Mouse (Mus musculus) intestine, embryonic 15.5 days (tissue): ENCODE measurements around the gene Cptp. TPM values are rescaled to one million over a fixed set of nuclear protein-coding genes. Genes with fewer than 3 reads are reported as not detected.

Source experiments
- ATAC-seq: fragments of 200-750 bp; cut with Nextera tagmentation; 2 replicates; pipeline ENCODE4 v1.8.0; 2017; ENCODE audit warnings: moderate TSS enrichment, moderate library complexity
- H3K27ac ChIP-seq: fragments of 300-500 bp; sonication (generic); 2 replicates; pipeline ENCODE4 v1.5.1; 2015; ENCODE audit warnings: mild to moderate bottlenecking, inconsistent platforms
- H3K27me3 ChIP-seq: fragments of 300-500 bp; sonication (generic); replicated peaks from 2 replicates; pipeline ENCODE4 v1.6.1; 2015; ENCODE audit warnings: inconsistent platforms
- H3K36me3 ChIP-seq: fragments of 300-500 bp; sonication (generic); 2 replicates; pipeline ENCODE4 v1.6.1; 2015; ENCODE audit warnings: inconsistent platforms
- H3K4me1 ChIP-seq: fragments of 300-500 bp; sonication (generic); replicated peaks from 2 replicates; pipeline ENCODE4 v1.6.1; 2015; ENCODE audit warnings: inconsistent platforms
- H3K4me2 ChIP-seq: fragments of 300-500 bp; sonication (generic); replicated peaks from 2 replicates; pipeline ENCODE4 v1.6.1; 2015; ENCODE audit warnings: mild to moderate bottlenecking, inconsistent platforms
- H3K4me3 ChIP-seq: fragments of 300-500 bp; sonication (generic); replicated peaks from 2 replicates; pipeline ENCODE4 v1.5.1; 2015; ENCODE audit warnings: inconsistent platforms
- H3K9ac ChIP-seq: fragments of 300-500 bp; sonication (generic); 2 replicates; pipeline ENCODE4 v1.6.1; 2015; ENCODE audit warnings: inconsistent platforms
- H3K9me3 ChIP-seq: fragments of 300-500 bp; sonication (generic); 2 replicates; pipeline ENCODE4 v1.6.1; 2016; ENCODE audit warnings: inconsistent platforms
- WGBS: fragments of 180-500 bp; shearing (Covaris S2); methylation state at CpG from one replicate; pipeline ENCODE4 v1.1.7; 2015; 5-methylcytosine and 5-hydroxymethylcytosine counted together
- polyA plus RNA-seq: library from polyadenylated mRNA; unstranded; fragments of >200 nt; fragmentation: Nextera tagmentation; extraction: Ambion mirVana; gene quantifications from 2 replicates; pipeline ENCODE4 v1.2.1, GENCODE M21; 2015

Cptp gene
- 20.3 and 20.6 TPM in 2 replicates for polyA plus RNA-seq

DNA sequence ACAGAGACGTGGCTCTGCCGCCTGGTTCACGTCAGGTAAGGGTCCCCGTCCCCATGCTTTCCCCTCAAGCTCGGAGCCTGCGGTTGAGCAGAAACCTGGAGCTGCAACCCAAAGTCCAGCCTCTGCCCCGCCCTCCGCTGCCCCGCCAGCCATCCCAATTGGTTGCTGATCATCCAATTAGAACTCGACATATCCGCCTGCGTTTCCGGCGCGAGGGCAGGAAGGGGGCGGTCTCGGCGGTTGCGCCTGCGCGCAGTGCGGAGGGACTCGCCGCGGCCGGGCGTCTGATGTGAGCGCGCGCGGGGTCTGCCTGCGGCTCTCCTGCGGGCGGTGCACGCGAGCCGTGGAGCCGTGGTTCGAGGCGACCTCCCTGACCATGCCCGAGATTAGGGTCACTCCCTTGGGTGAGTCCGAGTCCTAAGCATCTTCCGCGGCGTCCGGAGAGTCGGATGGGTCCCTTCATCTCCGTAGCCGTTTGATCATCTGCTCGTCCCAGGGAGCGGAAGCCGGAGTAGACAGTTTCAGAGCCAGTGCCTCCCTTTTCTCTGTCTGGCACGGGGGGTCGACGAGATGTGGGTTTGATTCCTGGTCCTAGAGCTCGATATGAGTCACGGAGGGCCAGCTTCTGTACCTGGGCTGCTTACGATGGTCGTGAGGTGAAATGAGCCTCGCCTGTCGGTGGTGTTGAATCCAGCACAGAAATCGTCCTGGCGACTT lies at the start of gene Cptp, which contains the start of gene Ints11:
TSS of gene Cptp (minus strand) at position 124 of the 717 bp plus-strand sequence.
TSS of gene Ints11 (plus strand) at position 230 of the 717 bp plus-strand sequence.
- Histone ChIP-seq H3K4me1 (peaks cover 13% of the 10 kb centered on the region), H3K9me3 (no peaks in the 10 kb centered on the region), H3K27ac (peak within 1 kb of the TSS; percentile 25), H3K27me3 (no peaks in the 10 kb centered on the region), H3K4me3 (peak within 1 kb of the TSS; percentile 58), H3K36me3 (peaks cover 35% of the 10 kb centered on the region), H3K4me2 (peak within 1 kb of the TSS; percentile 76), H3K9ac (peak within 1 kb of the TSS; percentile 63)
- WGBS = under 1% methylated on average over 63 of the region's 63 CpGs
- peak; percentile 98 for ATAC-seq

DNA sequence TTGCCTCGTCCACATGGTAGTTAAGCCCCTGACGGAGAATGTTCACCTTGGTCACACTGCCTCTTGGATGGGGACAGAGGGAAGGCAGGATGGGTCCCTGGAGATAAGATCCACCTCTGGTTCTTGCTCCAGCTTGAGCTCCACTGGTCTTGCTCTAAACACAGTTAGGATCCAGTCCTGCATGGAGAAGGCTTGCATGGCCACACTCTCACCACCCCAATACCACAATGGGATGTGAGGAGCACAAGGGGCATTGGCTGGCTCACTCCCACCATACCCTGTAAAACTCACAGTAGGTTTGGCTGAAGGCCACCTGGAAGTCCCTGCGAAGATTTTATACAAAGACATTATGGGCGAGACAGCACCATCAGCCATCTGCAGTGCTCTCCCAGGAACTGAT lies 39.5 kb upstream of the Cptp start:
- Histone ChIP-seq H3K4me2 (no peak overlapping the region), H3K4me1 (no peaks in the 10 kb centered on the region), H3K27me3 (no peaks in the 10 kb centered on the region), H3K4me3 (no peak overlapping the region), H3K9me3 (no peaks in the 10 kb centered on the region), H3K36me3 (peaks cover 3% of the 10 kb centered on the region), H3K27ac (no peak overlapping the region), H3K9ac (no peak overlapping the region)
- no peak for ATAC-seq
- 86% methylated on average over 4 of the region's 4 CpGs for WGBS

DNA sequence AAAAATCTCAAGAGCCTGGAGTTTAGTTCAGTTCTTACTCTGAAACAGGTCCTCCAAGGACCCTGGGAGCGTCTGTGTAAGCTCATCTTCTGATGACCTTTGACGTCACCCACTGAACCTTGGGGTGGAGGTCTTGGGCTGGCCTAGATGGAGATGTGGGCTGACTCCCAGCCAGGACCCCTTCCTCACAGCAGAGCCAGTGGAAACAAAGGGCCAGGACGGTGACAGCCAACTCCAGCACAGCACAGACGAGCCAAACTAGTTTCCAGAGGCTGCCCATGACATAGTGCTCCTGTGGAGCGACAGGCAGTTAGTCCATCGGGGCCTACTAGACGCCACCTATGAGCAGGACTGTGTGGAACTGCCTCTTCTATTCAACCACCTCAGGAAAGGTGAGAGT lies 39.0 kb upstream of the Cptp start:
- Histone ChIP-seq H3K4me3 (no peak overlapping the region), H3K4me2 (no peak overlapping the region), H3K36me3 (peaks cover 7% of the 10 kb centered on the region), H3K27ac (no peak overlapping the region), H3K27me3 (no peaks in the 10 kb centered on the region), H3K9me3 (no peaks in the 10 kb centered on the region), H3K9ac (no peak overlapping the region), H3K4me1 (no peaks in the 10 kb centered on the region)
- ATAC-seq = no peak
- 72% methylated on average over 7 of the region's 7 CpGs for WGBS

DNA sequence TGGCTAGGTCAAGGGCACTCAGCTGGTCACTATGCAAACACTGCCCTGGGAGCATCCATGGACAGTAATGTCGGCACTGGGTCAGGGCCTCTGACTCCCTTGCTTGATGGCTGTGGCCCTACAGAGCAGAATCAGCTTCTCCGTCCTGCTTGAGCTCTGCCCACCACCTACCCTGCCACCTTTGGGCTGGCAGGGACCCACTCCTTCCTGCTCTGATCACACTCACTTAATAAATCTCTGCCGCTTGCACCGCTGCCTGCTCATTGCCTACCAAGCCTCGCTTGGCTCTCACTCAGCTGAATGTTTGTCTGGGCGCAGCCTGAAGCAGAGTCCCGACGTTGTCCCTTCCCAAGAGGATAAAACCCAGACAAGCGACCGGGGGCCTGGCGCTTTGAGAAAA lies 37.8 kb upstream of the Cptp start:
- Histone ChIP-seq H3K36me3 (peaks cover 20% of the 10 kb centered on the region), H3K27ac (no peak overlapping the region), H3K4me1 (no peaks in the 10 kb centered on the region), H3K9ac (no peak overlapping the region), H3K27me3 (no peaks in the 10 kb centered on the region), H3K4me2 (no peak overlapping the region), H3K4me3 (no peak overlapping the region), H3K9me3 (no peaks in the 10 kb centered on the region)
- ATAC-seq = no peak
- WGBS = 85% methylated on average over 11 of the region's 11 CpGs

DNA sequence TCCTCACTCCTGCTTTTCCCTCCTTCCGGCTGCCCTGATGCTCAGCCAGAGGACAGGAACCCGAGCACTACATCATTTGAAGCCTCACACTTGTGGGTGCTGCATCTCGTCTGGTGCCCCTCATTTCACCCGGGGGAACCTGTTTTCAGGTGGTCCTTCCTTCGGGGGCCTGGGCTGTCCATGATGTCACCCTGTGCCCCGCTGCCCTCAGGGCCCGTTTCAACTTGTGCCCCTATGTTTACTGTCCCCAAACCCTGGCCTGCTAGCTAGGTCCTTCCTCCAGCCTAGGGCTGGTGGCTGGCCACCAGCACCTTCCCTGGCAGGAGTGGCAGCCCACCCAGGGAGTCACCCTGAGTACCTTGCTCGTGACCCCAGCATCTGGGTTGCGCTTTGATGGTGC lies 36.9 kb upstream of the Cptp start:
- H3K27me3 ChIP-seq = no peaks in the 10 kb centered on the region
- no peaks in the 10 kb centered on the region for H3K4me1 ChIP-seq
- peaks cover 26% of the 10 kb centered on the region for H3K36me3 ChIP-seq
- no peak overlapping the region for H3K4me2 ChIP-seq
- 84% methylated on average over 9 of the region's 9 CpGs for WGBS
- H3K9me3 ChIP-seq = no peaks in the 10 kb centered on the region
- H3K9ac ChIP-seq = no peak overlapping the region
- no peak overlapping the region for H3K27ac ChIP-seq
- ATAC-seq = no peak
- H3K4me3 ChIP-seq = no peak overlapping the region

DNA sequence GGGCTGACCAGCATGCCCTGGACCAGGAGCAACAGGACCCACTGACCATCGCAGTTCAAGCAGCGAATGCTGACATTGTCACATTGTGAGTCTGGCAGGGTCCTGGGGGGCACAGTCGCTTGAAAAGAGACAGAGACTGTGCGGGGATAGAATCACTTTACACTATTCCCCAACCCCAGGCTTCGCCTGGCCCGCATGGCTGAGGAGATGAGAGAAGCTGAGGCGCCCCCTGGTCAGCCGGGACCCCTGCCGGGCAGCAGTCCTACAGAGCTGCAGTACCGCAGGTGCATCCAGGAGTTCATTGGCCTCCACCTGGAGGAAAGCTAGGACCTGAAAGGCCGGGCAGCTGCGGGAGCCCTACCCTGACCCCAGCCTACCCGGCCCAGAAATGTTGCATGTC lies 36.4 kb upstream of the Cptp start:
- H3K9ac ChIP-seq = no peak overlapping the region
- H3K4me1 ChIP-seq = no peaks in the 10 kb centered on the region
- no peaks in the 10 kb centered on the region for H3K27me3 ChIP-seq
- H3K9me3 ChIP-seq = no peaks in the 10 kb centered on the region
- 85% methylated on average over 13 of the region's 13 CpGs for WGBS
- no peak for ATAC-seq
- no peak overlapping the region for H3K4me3 ChIP-seq
- H3K4me2 ChIP-seq = no peak overlapping the region
- no peak overlapping the region for H3K27ac ChIP-seq
- H3K36me3 ChIP-seq = peaks cover 26% of the 10 kb centered on the region

DNA sequence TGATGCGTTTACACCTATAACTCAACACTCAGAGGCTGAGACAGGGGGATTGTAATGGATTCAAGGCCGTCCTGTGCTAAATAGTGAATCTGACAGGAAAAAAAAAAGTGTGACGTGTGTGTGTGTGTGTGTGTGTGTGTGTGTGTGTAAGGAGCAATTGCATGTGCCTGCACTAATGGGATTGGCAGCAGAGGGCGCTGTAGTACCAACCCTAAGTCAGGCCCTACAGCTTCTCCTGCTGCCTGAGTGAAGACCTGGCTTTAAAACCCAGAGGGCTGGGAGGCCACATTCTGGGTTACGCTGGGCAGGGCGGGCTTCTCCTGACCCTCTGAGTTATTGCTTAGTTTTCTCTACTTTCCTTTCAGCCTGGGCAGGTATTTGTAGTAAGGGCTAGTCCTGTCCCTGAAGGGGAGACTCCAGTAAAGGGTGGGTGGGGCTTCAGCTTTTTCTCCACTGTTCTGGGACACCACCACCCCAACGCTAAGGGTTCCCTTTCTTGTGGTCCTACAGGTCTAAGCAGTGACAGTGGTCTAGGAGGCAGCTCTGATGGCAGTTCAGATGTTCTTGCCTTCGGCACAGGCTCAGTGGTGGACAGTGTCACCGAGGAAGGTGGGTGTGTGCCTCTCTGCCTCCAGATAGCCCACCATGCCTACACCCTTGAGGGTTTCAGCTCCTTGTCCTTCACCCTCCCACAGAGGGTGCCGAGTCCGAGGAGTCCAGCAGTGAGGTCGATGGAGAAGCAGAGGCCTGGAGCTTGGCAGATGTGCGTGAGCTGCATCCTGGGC lies 35.3 kb upstream of the Cptp start:
- Histone ChIP-seq H3K27ac (no peak overlapping the region), H3K36me3 (peaks cover 26% of the 10 kb centered on the region), H3K27me3 (no peaks in the 10 kb centered on the region), H3K4me2 (no peak overlapping the region), H3K4me3 (no peak overlapping the region), H3K4me1 (no peaks in the 10 kb centered on the region), H3K9me3 (no peaks in the 10 kb centered on the region), H3K9ac (no peak overlapping the region)
- ATAC-seq = no peak
- 88% methylated on average over 13 of the region's 13 CpGs for WGBS

DNA sequence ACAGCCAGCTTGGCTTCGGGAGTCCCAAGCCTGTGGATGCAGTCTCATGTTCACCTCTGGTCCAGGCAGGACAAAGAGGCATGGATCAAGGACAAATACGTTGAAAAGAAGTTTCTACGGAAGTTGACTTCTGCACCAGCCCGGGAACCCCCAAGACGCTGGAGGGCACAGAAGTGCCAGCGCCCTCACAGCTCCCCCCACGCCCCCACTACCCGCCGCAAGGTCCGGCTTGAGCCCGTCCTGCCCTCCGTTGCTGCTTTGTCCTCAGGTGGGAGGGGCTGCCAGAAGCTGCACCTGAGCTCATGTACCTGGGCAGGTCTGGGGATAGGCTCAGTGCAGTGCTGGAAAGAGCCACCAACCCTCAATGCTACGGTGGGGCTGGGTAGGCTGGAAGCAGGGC lies 34.0 kb upstream of the Cptp start:
- Histone ChIP-seq H3K27ac (no peak overlapping the region), H3K9ac (no peak overlapping the region), H3K9me3 (no peaks in the 10 kb centered on the region), H3K4me1 (no peaks in the 10 kb centered on the region), H3K27me3 (no peaks in the 10 kb centered on the region), H3K36me3 (peaks cover 28% of the 10 kb centered on the region), H3K4me2 (no peak overlapping the region), H3K4me3 (no peak overlapping the region)
- 94% methylated on average over 13 of the region's 13 CpGs for WGBS
- ATAC-seq = no peak

DNA sequence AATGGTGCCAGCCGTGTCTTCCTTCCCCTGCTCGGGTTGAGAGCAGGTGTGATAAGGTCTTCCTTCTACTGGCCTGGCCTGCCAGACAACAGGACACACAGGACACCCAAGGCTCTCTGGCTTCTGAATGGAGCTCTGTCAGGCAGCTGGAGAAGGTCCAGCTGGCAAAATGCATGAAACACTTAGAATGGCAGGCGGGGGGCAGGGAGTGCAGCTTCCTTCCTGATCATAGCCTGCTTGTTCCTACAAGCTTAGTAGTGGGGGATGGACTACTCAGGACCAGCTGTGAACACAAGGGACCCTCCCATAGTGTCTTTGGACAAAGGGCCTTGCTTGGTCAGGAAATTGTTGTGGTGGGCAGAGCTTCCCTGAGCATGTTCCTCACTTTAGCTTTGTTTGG lies 32.0 kb upstream of the Cptp start:
- Histone ChIP-seq H3K36me3 (peaks cover 28% of the 10 kb centered on the region), H3K27me3 (no peaks in the 10 kb centered on the region), H3K9ac (no peak overlapping the region), H3K4me3 (no peak overlapping the region), H3K9me3 (no peaks in the 10 kb centered on the region), H3K4me2 (no peak overlapping the region), H3K27ac (no peak overlapping the region), H3K4me1 (no peaks in the 10 kb centered on the region)
- ATAC-seq = no peak
- 73% methylated on average over 3 of the region's 3 CpGs for WGBS

DNA sequence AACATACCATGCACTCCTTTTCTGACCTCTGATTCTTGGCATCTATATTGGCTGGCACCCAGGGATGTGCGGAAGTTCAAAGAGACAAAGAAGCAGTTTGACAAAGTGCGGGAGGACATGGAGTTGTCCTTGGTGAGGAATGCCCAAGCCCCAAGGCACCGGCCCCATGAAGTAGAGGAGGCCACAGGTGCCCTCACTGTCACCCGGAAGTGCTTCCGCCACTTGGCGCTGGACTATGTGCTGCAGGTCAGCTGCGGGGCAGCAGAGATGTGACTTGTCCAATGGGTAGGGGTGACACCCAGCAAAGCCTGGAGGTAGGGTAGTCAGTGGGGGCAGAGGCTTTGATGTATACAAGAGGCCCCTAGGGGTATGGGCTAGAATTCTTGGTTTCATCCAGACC lies 30.1 kb upstream of the Cptp start:
- 93% methylated on average over 7 of the region's 7 CpGs for WGBS
- Histone ChIP-seq H3K4me2 (no peak overlapping the region), H3K9ac (no peak overlapping the region), H3K9me3 (no peaks in the 10 kb centered on the region), H3K4me1 (peaks cover 15% of the 10 kb centered on the region), H3K4me3 (no peak overlapping the region), H3K27me3 (no peaks in the 10 kb centered on the region), H3K36me3 (peaks cover 25% of the 10 kb centered on the region), H3K27ac (no peak overlapping the region)
- no peak for ATAC-seq

DNA sequence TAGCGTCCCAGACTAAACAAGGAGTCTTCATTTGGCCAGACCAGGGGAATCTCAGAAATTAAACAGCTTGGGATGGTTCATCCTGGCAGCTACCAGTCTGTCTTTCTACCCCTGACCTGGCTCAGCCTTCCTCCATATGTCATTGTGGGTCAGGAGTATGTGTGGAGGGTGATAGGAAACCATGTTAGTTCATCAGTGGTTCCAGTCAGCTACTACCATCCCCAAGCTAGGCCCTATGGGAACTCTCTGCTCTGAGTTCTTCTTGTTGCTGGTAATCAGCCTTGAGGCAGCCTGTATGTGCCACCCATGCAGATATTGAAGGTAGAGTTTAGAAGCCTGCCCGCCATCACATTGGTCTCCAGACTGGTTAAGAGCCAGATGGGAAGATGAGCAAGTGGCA lies 29.1 kb upstream of the Cptp start:
- H3K4me3 ChIP-seq = no peak overlapping the region
- no peak overlapping the region for H3K27ac ChIP-seq
- H3K27me3 ChIP-seq = no peaks in the 10 kb centered on the region
- no peak overlapping the region for H3K4me2 ChIP-seq
- WGBS = 95% methylated on average over 2 of the region's 2 CpGs
- peaks cover 21% of the 10 kb centered on the region for H3K36me3 ChIP-seq
- no peak for ATAC-seq
- H3K9ac ChIP-seq = no peak overlapping the region
- peaks cover 24% of the 10 kb centered on the region for H3K4me1 ChIP-seq
- H3K9me3 ChIP-seq = no peaks in the 10 kb centered on the region

DNA sequence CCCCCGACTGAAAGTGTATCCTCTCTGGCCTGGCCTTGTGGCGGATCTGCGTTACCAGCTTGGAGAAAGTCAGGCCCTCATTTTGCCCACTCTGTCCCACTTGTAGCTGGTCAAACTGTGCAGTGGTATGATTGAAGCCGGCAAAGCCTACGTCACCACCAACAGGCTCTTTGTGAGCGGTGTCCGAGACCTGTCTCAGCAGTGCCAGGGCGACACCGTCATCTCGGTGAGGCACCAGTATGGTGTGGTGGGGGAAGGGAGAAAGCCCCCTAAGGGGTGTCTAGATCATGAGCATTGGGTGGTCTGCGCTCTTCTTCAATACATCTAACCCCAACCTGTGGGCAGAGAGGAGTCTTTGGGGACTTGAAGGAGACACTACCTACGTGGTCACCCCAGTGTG lies 27.2 kb upstream of the Cptp start:
- no peaks in the 10 kb centered on the region for H3K27me3 ChIP-seq
- H3K9ac ChIP-seq = no peak overlapping the region
- H3K36me3 ChIP-seq = peaks cover 3% of the 10 kb centered on the region; the same call in 1 of the 2 replicates
- WGBS = 94% methylated on average over 12 of the region's 12 CpGs
- ATAC-seq = no peak
- no peak overlapping the region for H3K4me2 ChIP-seq
- no peak overlapping the region for H3K4me3 ChIP-seq
- H3K9me3 ChIP-seq = no peaks in the 10 kb centered on the region
- H3K4me1 ChIP-seq = peaks cover 32% of the 10 kb centered on the region
- H3K27ac ChIP-seq = no peak overlapping the region
